Mouse (Mus musculus): ENCODE measurements at regions not wholly inside any gene's neighbourhood (a gene's known extent, or its start where the extent isn't known, plus 50 kb on each side); places are given as distances from the start of the nearest gene placed in this dataset.

GRCm38 (mm10) chr17:79481112-79481738 is 126.3 kb upstream of the Cdc42ep3 start:
- Histone ChIP-seq H3K4me3 (ENCODE audit: low read depth, low read length) (no peak overlapping the region), H3K27ac (ENCODE audit: low read depth, low read length) (no peak overlapping the region; the same call in 1 of the 2 replicates), H3K4me1 (ENCODE audit: control insufficient read depth, insufficient read depth, low read length) (peaks cover 6% of the 10 kb centered on the region; the same call in 1 of the 2 replicates), H3K36me3 (ENCODE audit: control insufficient read depth, insufficient read depth, low read length) (no peaks in the 10 kb centered on the region), H3K27me3 (ENCODE audit: control insufficient read depth, insufficient read depth, low read length) (no peaks in the 10 kb centered on the region), H3K9me3 (replicated peaks; ENCODE audit: control insufficient read depth, low read length) (no peaks in the 10 kb centered on the region), H3K9ac (ENCODE audit: low read depth, low read length) (no peak overlapping the region), H3K4me2 (no peak overlapping the region)
- ATAC-seq (replicated peaks; ENCODE audit: insufficient number of reproducible peaks, low FRiP score, low TSS enrichment) = no peak
- WGBS (ENCODE audit: insufficient replicate concordance) = 54% methylated on average over 6 of the region's 6 CpGs

GRCm38 (mm10) chr17:79481936-79482335 is 127.0 kb upstream of the Cdc42ep3 start:
- ATAC-seq (replicated peaks; ENCODE audit: insufficient number of reproducible peaks, low FRiP score, low TSS enrichment) = no peak
- Histone ChIP-seq H3K4me1 (ENCODE audit: control insufficient read depth, insufficient read depth, low read length) (peaks cover 6% of the 10 kb centered on the region; the same call in 1 of the 2 replicates), H3K9ac (ENCODE audit: low read depth, low read length) (no peak overlapping the region), H3K4me3 (ENCODE audit: low read depth, low read length) (no peak overlapping the region), H3K9me3 (replicated peaks; ENCODE audit: control insufficient read depth, low read length) (no peaks in the 10 kb centered on the region), H3K36me3 (ENCODE audit: control insufficient read depth, insufficient read depth, low read length) (no peaks in the 10 kb centered on the region), H3K27me3 (ENCODE audit: control insufficient read depth, insufficient read depth, low read length) (no peaks in the 10 kb centered on the region), H3K27ac (ENCODE audit: low read depth, low read length) (no peak overlapping the region), H3K4me2 (no peak overlapping the region)
- WGBS (ENCODE audit: insufficient replicate concordance) = 70% methylated on average over 4 of the region's 4 CpGs

GRCm38 (mm10) chr17:79485239-79485638 is 126.4 kb upstream of the Rmdn2 start:
- no peaks in the 10 kb centered on the region for H3K36me3 ChIP-seq (ENCODE audit: control insufficient read depth, insufficient read depth, low read length)
- no peak overlapping the region for H3K9ac ChIP-seq (ENCODE audit: low read depth, low read length)
- H3K27me3 ChIP-seq (ENCODE audit: control insufficient read depth, insufficient read depth, low read length) = no peaks in the 10 kb centered on the region
- no peak overlapping the region for H3K27ac ChIP-seq (ENCODE audit: low read depth, low read length)
- no peak overlapping the region for H3K4me3 ChIP-seq (ENCODE audit: low read depth, low read length)
- H3K4me2 ChIP-seq = no peak overlapping the region
- no peak for ATAC-seq (replicated peaks; ENCODE audit: insufficient number of reproducible peaks, low FRiP score, low TSS enrichment)
- 83% methylated on average over 5 of the region's 5 CpGs for WGBS (ENCODE audit: insufficient replicate concordance)
- H3K9me3 ChIP-seq (replicated peaks; ENCODE audit: control insufficient read depth, low read length) = no peaks in the 10 kb centered on the region
- peaks cover 6% of the 10 kb centered on the region; the same call in 1 of the 2 replicates for H3K4me1 ChIP-seq (ENCODE audit: control insufficient read depth, insufficient read depth, low read length)

GRCm38 (mm10) chr17:79489306-79489705 is 122.4 kb upstream of the Rmdn2 start:
- ATAC-seq (replicated peaks; ENCODE audit: insufficient number of reproducible peaks, low FRiP score, low TSS enrichment) = no peak
- H3K4me2 ChIP-seq = no peak overlapping the region
- no peaks in the 10 kb centered on the region for H3K27me3 ChIP-seq (ENCODE audit: control insufficient read depth, insufficient read depth, low read length)
- H3K36me3 ChIP-seq (ENCODE audit: control insufficient read depth, insufficient read depth, low read length) = no peaks in the 10 kb centered on the region
- H3K4me3 ChIP-seq (ENCODE audit: low read depth, low read length) = no peak overlapping the region
- no peak overlapping the region for H3K27ac ChIP-seq (ENCODE audit: low read depth, low read length)
- no peaks in the 10 kb centered on the region for H3K4me1 ChIP-seq (ENCODE audit: control insufficient read depth, insufficient read depth, low read length)
- no peaks in the 10 kb centered on the region for H3K9me3 ChIP-seq (replicated peaks; ENCODE audit: control insufficient read depth, low read length)
- 78% methylated on average over 6 of the region's 6 CpGs for WGBS (ENCODE audit: insufficient replicate concordance)
- H3K9ac ChIP-seq (ENCODE audit: low read depth, low read length) = no peak overlapping the region

- no peaks in the 10 kb centered on the region for H3K27me3 ChIP-seq (ENCODE audit: control insufficient read depth, insufficient read depth, low read length)
- H3K4me1 ChIP-seq (ENCODE audit: control insufficient read depth, insufficient read depth, low read length) = peaks cover 9% of the 10 kb centered on the region
- no peak overlapping the region for H3K9ac ChIP-seq (ENCODE audit: low read depth, low read length)
- no peaks in the 10 kb centered on the region for H3K36me3 ChIP-seq (ENCODE audit: control insufficient read depth, insufficient read depth, low read length)
- no peak for ATAC-seq (replicated peaks; ENCODE audit: insufficient number of reproducible peaks, low FRiP score, low TSS enrichment)
- WGBS (ENCODE audit: insufficient replicate concordance) = 35% methylated on average over 4 of the region's 4 CpGs
- no peak overlapping the region for H3K4me3 ChIP-seq (ENCODE audit: low read depth, low read length)
- no peaks in the 10 kb centered on the region for H3K9me3 ChIP-seq (replicated peaks; ENCODE audit: control insufficient read depth, low read length)
- no peak overlapping the region; the same call in 1 of the 2 replicates for H3K27ac ChIP-seq (ENCODE audit: low read depth, low read length)
- H3K4me2 ChIP-seq = no peak overlapping the region
These were observed 114.0 kb upstream of the Rmdn2 start for GRCm38 (mm10) chr17:79497629-79498028.

GRCm38 (mm10) chr17:79498321-79498720 is 113.3 kb upstream of the Rmdn2 start:
- 89% methylated on average over 9 of the region's 9 CpGs for WGBS (ENCODE audit: insufficient replicate concordance)
- no peaks in the 10 kb centered on the region for H3K9me3 ChIP-seq (replicated peaks; ENCODE audit: control insufficient read depth, low read length)
- ATAC-seq (replicated peaks; ENCODE audit: insufficient number of reproducible peaks, low FRiP score, low TSS enrichment) = no peak

GRCm38 (mm10) chr17:79501031-79501474 is 110.6 kb upstream of the Rmdn2 start:
- Histone ChIP-seq H3K36me3 (ENCODE audit: control insufficient read depth, insufficient read depth, low read length) (no peaks in the 10 kb centered on the region), H3K4me2 (no peak overlapping the region), H3K4me3 (ENCODE audit: low read depth, low read length) (no peak overlapping the region), H3K9me3 (replicated peaks; ENCODE audit: control insufficient read depth, low read length) (no peaks in the 10 kb centered on the region), H3K27me3 (ENCODE audit: control insufficient read depth, insufficient read depth, low read length) (no peaks in the 10 kb centered on the region), H3K9ac (ENCODE audit: low read depth, low read length) (no peak overlapping the region), H3K4me1 (ENCODE audit: control insufficient read depth, insufficient read depth, low read length) (peaks cover 9% of the 10 kb centered on the region), H3K27ac (ENCODE audit: low read depth, low read length) (no peak overlapping the region)
- ATAC-seq (replicated peaks; ENCODE audit: insufficient number of reproducible peaks, low FRiP score, low TSS enrichment) = no peak
- WGBS (ENCODE audit: insufficient replicate concordance) = 59% methylated on average over 1 of the region's 1 CpGs

More at GRCm38 (mm10) chr17:79498321-79498720, 113.3 kb upstream of the Rmdn2 start:
- no peak overlapping the region for H3K9ac ChIP-seq (ENCODE audit: low read depth, low read length)
- H3K4me2 ChIP-seq = no peak overlapping the region
- no peak overlapping the region for H3K4me3 ChIP-seq (ENCODE audit: low read depth, low read length)
- H3K36me3 ChIP-seq (ENCODE audit: control insufficient read depth, insufficient read depth, low read length) = no peaks in the 10 kb centered on the region
- no peaks in the 10 kb centered on the region for H3K27me3 ChIP-seq (ENCODE audit: control insufficient read depth, insufficient read depth, low read length)
- H3K27ac ChIP-seq (ENCODE audit: low read depth, low read length) = no peak overlapping the region
- peaks cover 9% of the 10 kb centered on the region for H3K4me1 ChIP-seq (ENCODE audit: control insufficient read depth, insufficient read depth, low read length)

GRCm38 (mm10) chr17:79501926-79502325 is 109.7 kb upstream of the Rmdn2 start:
- no peak for ATAC-seq (replicated peaks; ENCODE audit: insufficient number of reproducible peaks, low FRiP score, low TSS enrichment)
- Histone ChIP-seq H3K4me1 (ENCODE audit: control insufficient read depth, insufficient read depth, low read length) (peaks cover 9% of the 10 kb centered on the region), H3K9ac (ENCODE audit: low read depth, low read length) (no peak overlapping the region), H3K4me2 (no peak overlapping the region), H3K9me3 (replicated peaks; ENCODE audit: control insufficient read depth, low read length) (no peaks in the 10 kb centered on the region), H3K4me3 (ENCODE audit: low read depth, low read length) (no peak overlapping the region), H3K27me3 (ENCODE audit: control insufficient read depth, insufficient read depth, low read length) (no peaks in the 10 kb centered on the region), H3K36me3 (ENCODE audit: control insufficient read depth, insufficient read depth, low read length) (no peaks in the 10 kb centered on the region), H3K27ac (ENCODE audit: low read depth, low read length) (no peak overlapping the region)
- 83% methylated on average over 2 of the region's 2 CpGs for WGBS (ENCODE audit: insufficient replicate concordance)

GRCm38 (mm10) chr17:79503037-79503436 is 108.6 kb upstream of the Rmdn2 start:
- ATAC-seq (replicated peaks; ENCODE audit: insufficient number of reproducible peaks, low FRiP score, low TSS enrichment) = no peak
- H3K36me3 ChIP-seq (ENCODE audit: control insufficient read depth, insufficient read depth, low read length) = no peaks in the 10 kb centered on the region
- H3K27ac ChIP-seq (ENCODE audit: low read depth, low read length) = no peak overlapping the region
- H3K9me3 ChIP-seq (replicated peaks; ENCODE audit: control insufficient read depth, low read length) = no peaks in the 10 kb centered on the region
- 77% methylated on average over 2 of the region's 2 CpGs for WGBS (ENCODE audit: insufficient replicate concordance)
- no peak overlapping the region for H3K4me2 ChIP-seq
- H3K27me3 ChIP-seq (ENCODE audit: control insufficient read depth, insufficient read depth, low read length) = no peaks in the 10 kb centered on the region
- H3K9ac ChIP-seq (ENCODE audit: low read depth, low read length) = no peak overlapping the region
- no peak overlapping the region for H3K4me3 ChIP-seq (ENCODE audit: low read depth, low read length)
- peaks cover 3% of the 10 kb centered on the region for H3K4me1 ChIP-seq (ENCODE audit: control insufficient read depth, insufficient read depth, low read length)
